Mouse (Mus musculus) embryonic fibroblast, embryonic 13.5 days (primary cell): ENCODE data around the gene Tns3.

ENCODE experiments used
- CTCF ChIP-seq: IDR thresholded peaks from 2 replicates; pipeline ENCODE4 v1.5.1; 2011; ENCODE audit warnings: mild to moderate bottlenecking, control low read depth, low read length, moderate library complexity, borderline replicate concordance; ENCODE audit not compliant: insufficient read depth
- POLR2A ChIP-seq: IDR thresholded peaks from 2 replicates; pipeline ENCODE4 v1.6.1; 2011; ENCODE audit warnings: low read depth, mild to moderate bottlenecking, control low read depth, low read length, moderate library complexity

DNA sequence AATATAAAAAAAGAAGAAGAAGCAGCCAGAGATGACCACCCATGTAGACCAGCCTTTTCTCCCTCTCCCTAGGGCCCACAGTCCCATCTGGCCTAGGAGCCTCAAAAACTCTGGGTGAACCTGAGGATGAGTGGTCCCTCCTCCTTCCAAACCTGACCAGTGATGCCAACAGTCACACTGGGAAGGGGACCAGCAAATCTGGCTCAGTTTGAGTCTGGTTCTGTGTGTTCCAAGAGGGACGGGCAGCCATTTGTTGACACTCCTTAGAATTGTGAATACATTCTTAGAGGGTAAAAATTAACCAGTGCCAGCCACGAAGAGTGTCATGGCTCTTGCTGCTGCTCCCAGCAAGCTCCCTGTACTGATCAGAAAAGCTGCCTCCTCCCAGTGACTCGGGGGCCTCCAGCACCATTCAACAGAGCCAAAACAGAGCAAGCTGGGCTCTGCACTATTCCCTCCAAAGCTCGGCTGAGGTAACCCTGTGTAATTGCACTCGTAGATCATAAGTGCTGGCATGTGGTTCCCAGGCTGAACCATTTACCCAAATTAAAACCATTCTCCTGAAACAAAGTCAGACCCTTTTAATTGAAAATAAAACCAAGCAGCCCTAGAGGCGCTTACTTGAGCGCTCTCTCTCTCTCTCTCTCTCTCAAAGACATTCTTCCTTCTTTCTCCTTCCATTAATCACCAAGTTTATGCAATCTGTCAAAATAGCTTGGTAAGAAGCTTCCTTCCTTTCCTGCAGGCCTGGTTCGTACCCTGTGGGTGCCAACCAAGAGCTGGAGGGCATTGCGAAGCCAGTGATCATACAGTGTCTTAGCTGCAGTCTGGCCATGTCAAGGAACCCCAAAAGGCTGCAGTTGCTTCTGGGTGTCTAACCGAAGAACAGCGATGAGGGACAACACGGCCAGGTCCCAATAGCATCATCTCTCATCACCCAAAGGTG is 7.6 kb downstream of the Tns3 start:
- no peak for TF ChIP-seq CTCF
- no peak for TF ChIP-seq POLR2A
